Mouse (Mus musculus) cerebellum, adult 18-20 months (tissue): Measurements from ENCODE around the gene Ppm1e.

Experiments
- DNase-seq, 2 experiments: peaks; one replicate each; pipeline ENCODE4 v3.0.0; 2021

The Ppm1e gene

DNA sequence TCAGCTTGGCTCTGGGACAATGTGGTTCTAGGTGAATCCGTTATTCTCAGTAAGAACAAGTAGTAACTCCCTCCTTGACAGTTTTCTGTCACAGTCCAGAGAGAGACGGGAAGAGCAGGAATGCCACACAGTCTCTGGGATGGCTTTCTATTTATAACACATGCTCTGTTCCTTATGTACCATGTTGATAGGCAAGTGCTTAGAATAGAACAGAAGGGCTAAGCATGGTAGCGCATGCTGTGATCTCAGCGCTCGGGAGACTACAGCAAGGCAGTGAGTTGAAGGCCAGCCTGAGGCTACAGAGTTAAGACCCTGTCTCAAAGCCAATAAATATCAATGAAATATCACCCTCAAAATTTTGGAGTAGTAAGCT is 111.3 kb downstream of the Ppm1e start:
- DNase-seq = no peak

- DNase-seq = no peak
Observed at GRCm38 (mm10) chr11:87246724-87247493, 111.9 kb downstream of the Ppm1e start.

- no peak for DNase-seq
Observed at GRCm38 (mm10) chr11:87246107-87246651, 112.6 kb downstream of the Ppm1e start.

DNA sequence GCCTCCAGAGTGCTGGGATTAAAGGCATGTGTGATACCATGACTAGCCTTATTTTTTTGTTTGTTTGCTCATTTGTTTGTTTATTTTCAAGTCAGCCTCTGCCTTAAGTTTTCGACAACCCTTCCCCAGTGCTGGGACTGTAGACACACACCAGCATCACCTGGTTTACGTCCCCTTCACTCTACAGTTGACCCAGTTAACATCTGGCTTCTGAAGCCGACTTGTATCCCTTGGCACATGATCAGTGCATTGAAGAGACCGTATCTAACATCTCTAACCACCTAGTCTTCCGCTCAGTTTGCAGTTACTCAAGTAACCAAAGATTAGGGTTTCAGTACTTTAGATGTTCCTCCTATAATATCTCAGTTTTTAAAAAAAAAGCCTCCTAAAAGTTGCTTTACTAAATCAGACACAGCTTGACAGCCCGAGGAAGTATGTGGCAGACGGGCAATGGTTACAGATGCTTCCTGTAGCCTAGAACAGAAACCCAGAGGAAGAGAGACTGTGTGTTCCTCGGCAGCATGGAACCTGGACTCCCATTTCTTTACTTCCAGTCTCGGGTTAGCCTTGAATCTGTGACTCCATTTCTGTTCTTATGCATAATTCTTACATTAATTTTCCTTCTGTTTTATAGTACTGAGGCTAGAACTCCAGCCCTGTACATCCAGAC is 113.5 kb downstream of the Ppm1e start:
- no peak for DNase-seq

- DNase-seq = no peak
Observed at GRCm38 (mm10) chr11:87241256-87241655, 117.6 kb downstream of the Ppm1e start.

- DNase-seq = no peak
Observed at GRCm38 (mm10) chr11:87240833-87241215, 118.0 kb downstream of the Ppm1e start.

GRCm38 (mm10) chr11:87240141-87240832 is 118.5 kb downstream of the Ppm1e start:
- no peak for DNase-seq

DNA sequence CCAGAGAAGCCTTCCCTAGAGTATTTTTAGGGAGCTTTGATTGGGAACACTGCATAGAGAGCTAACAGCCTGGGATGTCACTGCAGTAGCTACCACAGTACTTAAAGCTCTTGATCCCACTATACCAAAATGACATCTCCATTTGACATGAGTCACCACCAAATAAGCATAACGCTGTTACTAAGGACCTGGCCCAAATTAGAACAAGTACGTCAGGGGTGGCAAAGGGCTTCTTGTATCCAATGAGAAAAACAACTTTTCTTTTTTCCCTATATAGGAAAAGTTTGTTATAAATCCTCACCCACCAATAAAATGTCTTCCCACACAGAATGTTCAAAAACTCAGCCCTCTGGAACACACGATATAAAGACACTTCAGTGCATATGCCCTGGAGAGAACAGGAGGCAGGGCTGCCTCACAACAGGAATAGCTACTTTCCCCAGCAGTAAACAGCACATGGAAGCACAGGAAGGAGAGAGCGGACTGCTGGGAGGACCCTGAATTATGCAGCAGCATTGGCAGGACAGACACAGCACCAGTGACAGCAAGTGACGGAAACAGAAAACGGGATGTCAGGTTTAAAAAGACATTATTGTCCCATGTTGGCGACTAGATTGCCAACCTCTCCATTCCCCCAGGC is 119.8 kb downstream of the Ppm1e start:
- no peak for DNase-seq

DNA sequence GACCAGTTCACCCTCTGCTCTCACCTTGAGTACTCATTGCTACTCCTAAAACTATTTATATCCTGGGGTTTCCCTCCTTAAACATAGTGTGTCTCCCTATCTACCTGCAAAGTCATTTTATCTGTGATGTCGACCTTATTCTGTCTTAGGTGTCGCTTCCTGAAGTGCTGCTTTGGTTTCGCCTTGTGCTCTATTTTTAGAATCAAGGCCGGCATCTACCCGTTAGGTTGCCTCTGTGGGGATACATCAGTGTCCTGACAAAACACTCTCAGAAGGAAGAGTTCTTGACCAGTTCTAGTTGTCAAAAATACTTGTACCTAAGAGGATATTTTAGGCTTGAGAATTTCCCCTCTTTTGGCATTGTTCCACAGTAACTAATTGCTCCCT is 123.3 kb downstream of the Ppm1e start:
- no peak for DNase-seq

DNA sequence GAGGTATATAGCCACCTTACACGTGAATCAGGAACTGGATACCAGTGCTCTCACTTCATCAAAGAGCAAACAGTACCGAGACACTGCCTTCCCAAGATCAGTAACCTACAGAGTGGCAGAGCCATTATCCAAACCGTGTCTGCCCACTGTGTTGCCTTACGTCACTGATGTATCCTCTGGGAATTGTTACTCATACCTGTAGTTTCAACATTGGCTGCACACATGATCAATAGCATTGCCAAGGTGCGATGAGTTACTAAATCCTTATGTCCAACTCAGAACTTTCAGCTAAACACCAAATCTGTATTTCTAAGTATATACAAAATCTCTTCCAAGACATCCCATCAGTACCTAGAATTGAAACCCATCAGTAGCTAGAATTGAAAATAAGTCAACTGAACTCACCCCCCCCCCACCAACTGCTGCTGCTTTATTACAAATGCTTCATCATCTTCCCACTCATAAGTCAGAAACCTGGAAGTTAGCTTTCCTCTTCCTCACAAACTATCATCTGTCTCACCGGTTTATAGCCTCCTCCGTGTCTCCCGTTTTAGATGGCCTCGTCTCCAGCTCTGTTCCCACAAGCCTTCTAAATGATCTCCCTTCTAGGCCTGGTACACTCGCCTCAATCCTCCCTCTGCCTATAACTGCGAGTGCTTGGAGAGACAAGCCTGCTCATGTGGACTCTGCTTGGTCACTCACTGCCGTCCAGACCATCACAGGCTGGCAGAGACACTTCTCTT is 123.9 kb downstream of the Ppm1e start:
- DNase-seq = no peak

DNA sequence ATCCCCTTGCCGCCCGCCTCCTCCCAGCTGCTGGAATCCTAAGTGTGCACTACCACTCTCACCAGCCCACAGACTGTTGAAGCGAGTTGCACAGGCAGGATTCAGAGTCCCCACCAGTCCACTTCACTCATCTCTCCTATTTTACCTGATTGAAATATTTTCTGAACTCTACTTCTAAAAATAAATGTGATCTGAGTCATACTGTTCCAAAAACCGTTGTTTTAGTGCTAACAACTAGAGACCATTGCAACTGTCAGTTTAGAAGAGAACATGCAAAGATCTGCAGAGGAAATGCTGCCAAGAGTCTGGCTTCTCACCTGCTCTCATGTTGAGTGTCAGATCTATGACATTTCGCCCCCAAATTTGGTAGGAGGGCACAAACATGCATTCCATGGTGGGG is 125.4 kb downstream of the Ppm1e start:
- DNase-seq = no peak

DNA sequence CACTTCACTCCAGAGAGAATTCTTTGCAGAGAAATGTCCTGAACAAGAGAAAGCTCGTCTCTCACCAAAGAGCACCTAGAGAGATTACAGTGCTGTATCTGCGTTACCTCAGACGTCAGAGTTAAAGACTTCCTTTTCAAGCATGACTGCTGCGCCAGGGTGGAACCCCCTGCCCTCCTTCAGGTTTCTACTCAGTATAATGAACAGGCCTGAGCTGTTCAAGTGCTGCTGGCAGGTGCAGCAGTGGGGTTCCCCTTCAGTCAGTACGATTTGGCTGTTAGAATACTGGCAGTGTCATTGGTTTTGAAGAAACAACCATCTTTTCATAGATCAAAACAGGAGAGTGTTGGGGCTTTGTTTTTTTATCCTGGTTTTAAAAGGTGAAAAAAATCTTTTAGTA is 131.8 kb downstream of the Ppm1e start:
- DNase-seq = no peak

- peak in 1 of 2 experiments; percentile 26 for DNase-seq
Observed at GRCm38 (mm10) chr11:87222686-87223085, 136.1 kb downstream of the Ppm1e start.

DNA sequence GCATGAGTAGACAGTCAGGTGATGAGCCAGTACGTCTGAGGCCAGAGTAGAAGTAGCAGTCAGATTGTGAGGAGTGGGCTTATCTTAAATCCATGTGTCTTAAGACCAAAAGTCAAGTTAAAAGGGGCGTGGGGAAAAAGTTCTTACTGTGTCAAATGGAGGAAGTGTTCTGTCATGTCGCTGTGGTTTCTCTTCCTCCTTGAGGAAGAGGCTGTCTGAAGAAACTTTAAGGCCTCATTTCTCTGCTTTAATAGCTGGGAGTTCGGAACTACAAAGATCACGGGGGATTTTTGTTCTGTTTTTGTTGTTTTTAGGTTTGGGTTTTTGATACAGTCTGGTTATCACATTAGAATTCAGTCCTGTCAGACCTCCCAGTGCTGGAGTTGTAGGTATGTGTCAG is 146.5 kb downstream of the Ppm1e start:
- no peak for DNase-seq
